Mouse (Mus musculus): ENCODE results near the gene Wdr82.

DNA sequence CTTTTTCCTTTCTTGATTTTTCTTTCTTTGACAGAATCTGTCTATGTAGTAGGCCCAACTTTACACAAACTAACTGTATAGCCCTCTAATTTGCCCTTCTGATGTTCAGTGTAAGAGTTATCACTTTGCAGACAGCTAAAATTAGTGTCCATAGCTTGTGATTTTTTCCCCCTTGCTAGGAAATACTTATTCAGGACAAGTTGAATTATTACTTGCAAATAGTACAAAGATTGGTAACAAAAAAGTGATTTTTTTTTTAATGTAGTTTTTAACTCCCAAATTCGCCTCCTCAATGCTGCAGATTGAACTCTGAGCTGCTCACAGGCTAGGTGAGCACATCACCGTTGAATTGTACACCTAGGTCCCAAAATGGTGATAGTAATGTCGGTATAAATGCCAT is 9.2 kb downstream of the Wdr82 start:
- no peak for TF ChIP-seq CTCF (IDR thresholded peaks at IDR 0.05; ENCODE audit: low read depth)
- TF ChIP-seq EP300 (IDR thresholded peaks at IDR 0.05; ENCODE audit: low read depth): no peak
